Mouse (Mus musculus): ENCODE results near the gene Hnrnpdl.
A peak's percentile ranks its signal among the peaks of the same experiment; 100 is the strongest.

Gene Hnrnpdl

GRCm38 (mm10) chr5:100039602-100040142, at the start of gene Hnrnpdl, which contains the start of gene Enoph1:
Gene Hnrnpdl, minus strand, starts transcription at chr5:100039664.
Gene Enoph1, plus strand, starts transcription at chr5:100039985.
- peak; percentile 89 to 91 for DNase-seq

- no peak for DNase-seq
Observed at GRCm38 (mm10) chr5:100085097-100085496, 45.6 kb upstream of the Hnrnpdl start.

GRCm38 (mm10) chr5:100083953-100084562, 44.6 kb upstream of the Hnrnpdl start:
- DNase-seq = no peak

- DNase-seq = no peak
Observed at GRCm38 (mm10) chr5:100082006-100082405, 42.5 kb upstream of the Hnrnpdl start.

GRCm38 (mm10) chr5:100079931-100080275, 40.4 kb upstream of the Hnrnpdl start:
- DNase-seq = no peak

GRCm38 (mm10) chr5:100079040-100079930, 39.8 kb upstream of the Hnrnpdl start:
- no peak for DNase-seq

GRCm38 (mm10) chr5:100074571-100074970, 35.1 kb upstream of the Hnrnpdl start:
- no peak for DNase-seq

GRCm38 (mm10) chr5:100072557-100072956, 33.1 kb upstream of the Hnrnpdl start:
- DNase-seq = no peak

- DNase-seq = no peak
Observed at GRCm38 (mm10) chr5:100071541-100071940, 32.1 kb upstream of the Hnrnpdl start.

GRCm38 (mm10) chr5:100070255-100070654, 30.8 kb upstream of the Hnrnpdl start:
- DNase-seq = peak; percentile 58 to 85

GRCm38 (mm10) chr5:100069526-100069925, 30.1 kb upstream of the Hnrnpdl start:
- no peak for DNase-seq

- DNase-seq = no peak
Observed at GRCm38 (mm10) chr5:100067579-100067978, 28.1 kb upstream of the Hnrnpdl start.

GRCm38 (mm10) chr5:100060876-100061275, 21.4 kb upstream of the Hnrnpdl start:
- no peak for DNase-seq

GRCm38 (mm10) chr5:100059326-100059725, 19.9 kb upstream of the Hnrnpdl start:
- no peak for DNase-seq

- no peak for DNase-seq
Observed at GRCm38 (mm10) chr5:100058729-100059128, 19.3 kb upstream of the Hnrnpdl start.

- DNase-seq = no peak
Observed at GRCm38 (mm10) chr5:100057461-100058209, 18.2 kb upstream of the Hnrnpdl start.

GRCm38 (mm10) chr5:100055866-100056369, 16.5 kb upstream of the Hnrnpdl start:
- no peak for DNase-seq

- DNase-seq = no peak
Observed at GRCm38 (mm10) chr5:100054807-100055547, 15.5 kb upstream of the Hnrnpdl start.

- DNase-seq = no peak
Observed at GRCm38 (mm10) chr5:100052728-100053127, 13.3 kb upstream of the Hnrnpdl start.

GRCm38 (mm10) chr5:100049904-100050303, 10.4 kb upstream of the Hnrnpdl start:
- no peak for DNase-seq

- no peak for DNase-seq
Observed at GRCm38 (mm10) chr5:100047871-100048270, 8.4 kb upstream of the Hnrnpdl start.

- DNase-seq = no peak
Observed at GRCm38 (mm10) chr5:100047143-100047640, 7.7 kb upstream of the Hnrnpdl start.
